Mouse (Mus musculus) left cerebral cortex, postnatal 36 days (tissue): ENCODE measurements around the gene Phlpp1. TPM values are rescaled to one million over a fixed set of nuclear protein-coding genes. Genes with fewer than 3 reads are reported as not detected.

ENCODE experiments used
- DNase-seq, 2 experiments: peaks; one replicate each; pipeline ENCODE4 v3.0.0; 2021 to 2022; ENCODE audit warnings: low spot score in 2 of 2, mixed read lengths in 1 of 2
- intact Hi-C: fragments of 180-260 bp; cut with DNase I; formaldehyde crosslinking; loops from one replicate; pipeline ENCODE4 v1.15.1; 2025
- total RNA-seq, 2 experiments: library from RNA; stranded (reverse); gene quantifications; 2 replicates each; pipeline ENCODE4 v1.2.3; 2021

The Phlpp1 gene
- total RNA-seq, 2 experiments from 2014 or later: 64.2 to 65.0 TPM

- intact Hi-C loops: no loop called here
Observed at GRCm38 (mm10) chr1:106231345-106231744, 59.8 kb downstream of the Phlpp1 start.

DNA sequence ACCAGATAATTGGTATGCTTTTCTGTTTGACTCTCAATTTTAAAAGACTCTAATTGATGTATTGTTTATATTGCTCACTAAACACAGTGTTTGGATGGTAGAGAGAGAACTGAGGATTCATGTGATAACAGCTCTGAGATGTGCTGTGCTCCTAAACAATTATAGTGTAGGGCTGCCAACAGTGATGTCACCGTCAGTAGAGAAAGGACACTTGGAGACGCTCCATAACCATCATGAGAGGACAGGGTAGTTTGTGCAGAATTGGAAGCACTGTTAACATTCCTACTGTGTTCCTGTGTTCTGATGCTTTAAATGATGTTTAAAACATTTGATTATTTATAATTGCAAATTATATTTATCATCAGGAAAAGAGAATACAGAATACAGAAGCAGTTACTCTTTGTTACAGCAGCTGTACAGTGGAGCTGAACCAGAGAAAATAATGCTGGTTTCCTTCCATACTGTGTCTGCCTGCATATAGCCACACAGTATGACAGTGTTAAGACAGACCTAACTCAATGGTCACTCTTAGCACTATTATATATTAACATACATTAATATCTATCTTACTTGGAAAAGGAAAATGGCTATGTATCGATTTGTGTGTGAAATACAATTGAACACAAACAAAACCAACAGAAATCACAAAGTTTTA, 60.4 kb downstream of the Phlpp1 start:
- intact Hi-C loops: no loop called here
- no peak for DNase-seq

More at GRCm38 (mm10) chr1:106231345-106231744, 59.8 kb downstream of the Phlpp1 start:
- no peak for DNase-seq

GRCm38 (mm10) chr1:106232460-106232850, 60.9 kb downstream of the Phlpp1 start:
- intact Hi-C loops: no loop called here
- no peak for DNase-seq

DNA sequence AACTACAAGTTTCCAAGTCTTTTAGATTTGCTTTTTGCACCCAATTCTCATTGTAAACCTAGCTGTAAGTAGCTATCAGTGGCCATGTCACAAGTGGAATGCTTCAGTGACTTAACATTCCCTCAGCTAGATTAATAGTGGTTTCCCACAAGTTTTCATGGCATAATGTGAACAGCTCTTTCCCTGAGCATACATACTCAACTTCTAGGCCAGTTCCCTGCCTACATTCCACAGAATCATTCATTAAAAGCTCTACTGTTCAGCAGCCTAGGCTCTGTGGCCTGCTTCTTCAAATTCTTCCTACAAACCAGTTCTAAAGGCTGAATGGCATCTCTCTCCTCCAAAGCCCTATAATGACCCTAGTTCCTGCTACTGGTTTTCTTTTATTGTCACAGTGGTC, 65.4 kb downstream of the Phlpp1 start:
- DNase-seq: no peak
- intact Hi-C loops: no loop called here

DNA sequence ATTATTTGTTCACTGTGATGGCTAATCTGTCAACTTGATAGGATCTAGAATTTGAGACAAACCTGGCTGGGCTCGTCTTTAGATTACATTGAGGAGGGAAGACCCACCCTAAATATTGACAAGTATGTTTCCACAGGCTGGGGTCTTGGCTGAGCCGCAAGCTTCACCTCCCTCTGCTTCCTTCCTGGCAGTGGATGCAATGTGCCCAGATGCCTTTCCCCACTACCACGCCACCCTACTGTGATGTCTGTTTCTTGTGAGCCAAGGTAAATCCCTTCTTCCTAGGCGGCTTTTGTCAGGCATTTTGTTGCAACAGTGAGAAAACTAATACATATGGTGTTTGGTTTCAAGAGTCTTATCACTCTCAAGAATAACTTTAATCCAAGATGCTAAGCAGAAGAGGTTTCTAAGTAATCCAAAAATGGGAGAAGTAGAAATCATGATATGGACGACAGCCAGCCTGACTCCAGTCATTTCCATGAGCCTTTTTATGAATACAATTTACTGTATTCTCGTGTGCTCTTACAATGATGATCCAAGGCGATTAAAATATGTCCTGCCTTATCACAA, 68.6 kb downstream of the Phlpp1 start:
- intact Hi-C loops: loop anchor here (5.0 kb wide), 1 partner anchor 68 kb away; the partner anchor contains the start of gene Phlpp1
- DNase-seq: no peak

DNA sequence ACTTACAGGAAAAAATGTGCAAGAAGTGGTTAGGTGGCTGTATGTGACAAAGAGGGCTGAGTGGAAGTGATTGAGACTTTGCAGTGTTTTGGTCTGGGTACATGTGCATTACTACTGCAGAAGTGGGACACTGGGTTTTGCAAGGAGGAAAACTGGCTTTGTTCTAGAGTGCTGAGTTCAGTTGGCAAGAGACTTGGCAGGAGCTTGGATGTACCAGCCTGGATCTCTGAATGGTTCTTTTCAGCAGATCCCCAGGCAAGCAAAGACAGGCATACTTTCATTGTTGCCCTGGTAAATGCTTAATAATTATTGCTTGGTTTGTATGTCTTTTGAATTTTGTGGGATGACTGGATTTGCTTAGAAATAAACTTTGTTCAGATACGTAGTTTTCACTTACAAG, 69.5 kb downstream of the Phlpp1 start:
- DNase-seq: no peak
- intact Hi-C loops: loop anchor here (5.0 kb wide), 1 partner anchor 69 kb away; the partner anchor contains the start of gene Phlpp1

DNA sequence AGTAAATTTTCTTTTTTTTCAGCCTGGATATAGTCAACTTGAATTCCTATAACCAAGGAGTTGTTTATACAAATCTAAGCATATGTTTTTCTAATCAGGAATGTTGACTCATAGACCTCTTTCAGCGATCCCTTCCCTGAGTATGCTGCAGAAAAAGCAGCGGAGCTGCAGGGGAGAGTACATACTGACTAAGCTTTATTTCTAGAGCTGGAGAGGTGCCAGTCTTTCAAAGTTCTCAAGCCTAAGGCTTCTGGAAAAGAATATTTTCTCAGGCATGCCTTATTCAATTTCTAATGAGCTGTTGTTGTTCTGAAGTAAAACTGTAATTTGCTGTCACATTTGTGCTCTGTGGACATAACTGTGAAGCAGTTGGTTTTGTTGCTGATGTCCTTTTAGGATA, 70.6 kb downstream of the Phlpp1 start:
- intact Hi-C loops: loop anchor here (5.0 kb wide), 1 partner anchor 70 kb away; the partner anchor contains the start of gene Phlpp1
- DNase-seq: no peak

- DNase-seq: no peak
- intact Hi-C loops: loop anchor here (5.0 kb wide), 1 partner anchor 71 kb away; the partner anchor contains the start of gene Phlpp1
Observed at GRCm38 (mm10) chr1:106243371-106243770, 71.8 kb downstream of the Phlpp1 start.

GRCm38 (mm10) chr1:106244245-106244644, 72.7 kb downstream of the Phlpp1 start:
- no peak for DNase-seq

GRCm38 (mm10) chr1:106254047-106254446, 82.5 kb downstream of the Phlpp1 start:
- intact Hi-C loops: no loop called here

More at GRCm38 (mm10) chr1:106244245-106244644, 72.7 kb downstream of the Phlpp1 start:
- intact Hi-C loops: loop anchor here (5.0 kb wide), 1 partner anchor 72 kb away; the partner anchor contains the start of gene Phlpp1

DNA sequence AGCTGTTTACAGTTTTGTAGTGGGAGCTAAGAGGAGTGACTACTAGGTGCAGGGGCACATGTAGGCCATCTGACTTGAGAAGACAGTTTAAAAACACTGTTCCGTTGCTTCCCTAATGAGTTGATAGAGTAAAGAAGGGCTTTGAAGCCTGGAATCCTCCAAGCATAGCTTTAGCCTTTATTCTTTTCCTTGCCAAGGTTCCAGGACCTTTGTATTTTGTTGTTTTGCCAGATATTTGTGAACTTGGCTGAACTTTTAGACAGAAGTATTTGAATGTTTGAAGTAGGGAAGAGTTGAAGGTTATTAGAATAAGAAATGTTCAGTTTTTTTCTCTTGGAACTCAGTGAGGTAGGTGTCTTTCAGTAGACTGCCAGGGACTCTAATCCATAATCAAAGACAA, 85.6 kb downstream of the Phlpp1 start:
- intact Hi-C loops: no loop called here
- DNase-seq: no peak

More at GRCm38 (mm10) chr1:106254047-106254446, 82.5 kb downstream of the Phlpp1 start:
- no peak for DNase-seq

- intact Hi-C loops: no loop called here
- DNase-seq: no peak
Observed at GRCm38 (mm10) chr1:106268028-106268799, 96.7 kb downstream of the Phlpp1 start.

- DNase-seq: no peak
- intact Hi-C loops: no loop called here
Observed at GRCm38 (mm10) chr1:106269337-106269736, 97.8 kb downstream of the Phlpp1 start.

DNA sequence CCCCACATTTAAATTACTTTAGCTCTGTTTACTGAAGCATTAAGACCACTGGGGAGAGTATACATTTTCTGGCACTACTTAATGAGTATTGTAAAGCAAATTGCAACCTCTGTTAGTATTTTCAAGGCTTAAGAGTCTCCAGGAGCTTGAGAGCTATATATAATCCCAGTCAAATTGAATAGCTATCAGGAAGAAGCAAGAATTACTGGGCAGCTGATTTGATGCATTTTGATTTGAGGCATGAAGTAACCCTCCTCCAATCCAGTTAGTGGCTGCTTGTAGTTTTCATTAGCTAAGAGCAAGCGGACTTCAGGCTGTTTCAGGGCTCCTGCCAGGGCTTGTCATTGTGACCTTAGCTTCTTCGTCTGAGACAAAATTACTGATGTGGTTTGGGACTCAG, 101.4 kb downstream of the Phlpp1 start:
- no peak for DNase-seq
- intact Hi-C loops: no loop called here

DNA sequence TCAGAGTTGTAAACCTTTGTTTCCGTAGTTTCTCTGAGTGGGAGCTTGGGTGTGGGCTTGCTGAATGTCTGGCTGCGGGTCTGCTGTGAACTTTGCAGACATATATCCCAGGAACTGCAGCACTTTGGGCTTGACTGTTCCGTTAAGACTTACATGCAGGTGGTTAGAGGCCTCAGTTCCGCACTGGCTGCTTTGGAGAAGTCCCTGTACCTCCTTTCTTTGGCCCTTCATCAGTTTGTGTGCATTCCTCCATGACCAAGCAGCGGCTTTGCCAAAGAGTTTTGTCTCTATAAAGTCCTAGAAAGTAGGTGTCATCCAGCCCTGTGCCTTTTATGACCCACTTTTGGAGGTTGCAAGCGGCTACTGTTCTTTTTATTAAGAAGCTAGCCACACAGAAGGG, 102.2 kb downstream of the Phlpp1 start:
- DNase-seq: no peak
- intact Hi-C loops: no loop called here

GRCm38 (mm10) chr1:106274561-106275001, 103.0 kb downstream of the Phlpp1 start:
- no peak for DNase-seq
- intact Hi-C loops: no loop called here

- no peak for DNase-seq
- intact Hi-C loops: no loop called here
Observed at GRCm38 (mm10) chr1:106275142-106275541, 103.6 kb downstream of the Phlpp1 start.

DNA sequence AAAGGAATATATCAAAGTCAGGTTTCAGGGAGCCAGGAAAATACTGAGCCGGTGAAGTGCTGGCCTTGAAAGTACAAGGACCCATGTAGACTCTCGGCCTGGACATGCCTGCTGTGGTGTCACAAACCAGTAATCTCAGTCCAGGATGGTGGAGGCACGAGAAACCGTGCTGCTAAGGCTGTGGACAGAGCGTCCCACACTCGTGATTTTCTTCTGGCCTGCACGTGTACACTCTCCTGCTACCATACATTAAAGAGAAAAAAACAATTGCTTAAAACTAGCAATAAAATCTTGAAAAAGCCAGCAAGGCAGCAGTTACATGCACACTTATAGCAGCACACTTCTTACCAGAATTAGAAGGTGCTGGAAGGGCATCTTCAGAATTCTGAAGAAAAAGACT, 104.2 kb downstream of the Phlpp1 start:
- intact Hi-C loops: no loop called here
- DNase-seq: no peak

GRCm38 (mm10) chr1:106276824-106277223, 105.3 kb downstream of the Phlpp1 start:
- DNase-seq: no peak
- intact Hi-C loops: no loop called here

GRCm38 (mm10) chr1:106277286-106277685, 105.7 kb downstream of the Phlpp1 start:
- intact Hi-C loops: no loop called here
- DNase-seq: no peak
